Mouse (Mus musculus) liver, postnatal 0 days (tissue): ENCODE data around the gene Rps27l. TPM values are rescaled to one million over a fixed set of nuclear protein-coding genes. Genes with fewer than 3 reads are reported as not detected.
"Not testable (repeated sequence)": the region's sequence is repeated elsewhere in the genome, so short reads cannot be mapped to it uniquely, and the experiment has no call there.

ENCODE experiments used
- ATAC-seq: fragments of 200-750 bp; cut with Nextera tagmentation; 2 replicates; pipeline ENCODE4 v1.8.0; 2017; ENCODE audit warnings: mild to moderate bottlenecking, moderate library complexity
- DNase-seq: peaks from one replicate; pipeline ENCODE4 v3.0.0-alpha.2; 2016
- H3K27ac ChIP-seq: fragments of 300-500 bp; sonication (generic); 2 replicates; pipeline ENCODE4 v1.5.1; 2014; ENCODE audit warnings: antibody characterized with exemption, moderate library complexity, mild to moderate bottlenecking, low read depth
- H3K27me3 ChIP-seq: fragments of 300-500 bp; sonication (generic); 2 replicates; pipeline ENCODE4 v1.6.1; 2014; ENCODE audit warnings: low read length, control low read depth, mixed read lengths; ENCODE audit not compliant: insufficient read depth
- H3K36me3 ChIP-seq: fragments of 300-500 bp; sonication (generic); replicated peaks from 2 replicates; pipeline ENCODE4 v1.6.1; 2014; ENCODE audit warnings: mild to moderate bottlenecking, control low read depth, low read length, moderate library complexity, mixed read lengths; ENCODE audit not compliant: insufficient read depth
- H3K4me1 ChIP-seq: fragments of 300-500 bp; sonication (generic); 2 replicates; pipeline ENCODE4 v1.6.1; 2014; ENCODE audit warnings: antibody characterized with exemption, mild to moderate bottlenecking, control low read depth; ENCODE audit not compliant: insufficient read depth
- H3K4me2 ChIP-seq: fragments of 300-500 bp; sonication (generic); 2 replicates; pipeline ENCODE4 v1.6.1; 2014; ENCODE audit warnings: low read depth, mild to moderate bottlenecking, low read length, moderate library complexity, mixed read lengths
- H3K4me3 ChIP-seq: fragments of 300-500 bp; sonication (generic); 2 replicates; pipeline ENCODE4 v1.5.1; 2014; ENCODE audit warnings: low read depth, low read length
- H3K9ac ChIP-seq: fragments of 300-500 bp; sonication (generic); replicated peaks from 2 replicates; pipeline ENCODE4 v1.6.1; 2014; ENCODE audit warnings: mild to moderate bottlenecking, moderate library complexity
- H3K9me3 ChIP-seq: fragments of 300-500 bp; sonication (generic); 2 replicates; pipeline ENCODE4 v1.6.1; 2016; ENCODE audit warnings: mild to moderate bottlenecking, control low read depth, low read length, mixed read lengths
- CTCF ChIP-seq: sonication (generic); IDR thresholded peaks from 2 replicates; pipeline ENCODE4 v1.5.1; 2016; ENCODE audit warnings: antibody characterized with exemption, low read depth
- EP300 ChIP-seq: IDR thresholded peaks from 2 replicates; pipeline ENCODE4 v1.6.1; 2016; ENCODE audit warnings: antibody characterized with exemption, low read depth, mild to moderate bottlenecking
- WGBS: fragments of 180-500 bp; shearing (Covaris S2); extraction: QIAGEN DNeasy Blood & Tissue Kit; methylation state at CpG from one replicate; pipeline ENCODE4 v1.1.7; 2014; ENCODE audit not compliant: insufficient replicate concordance; 5-methylcytosine and 5-hydroxymethylcytosine counted together
- polyA plus RNA-seq: library from polyadenylated mRNA; unstranded; fragments of >200 nt; fragmentation: Nextera tagmentation; extraction: Ambion mirVana; gene quantifications from 2 replicates; pipeline ENCODE4 v1.2.1, GENCODE M21; 2015

Gene Rps27l
- polyA plus RNA-seq, 1 experiment from 2014 or later, result 587 TPM

DNA sequence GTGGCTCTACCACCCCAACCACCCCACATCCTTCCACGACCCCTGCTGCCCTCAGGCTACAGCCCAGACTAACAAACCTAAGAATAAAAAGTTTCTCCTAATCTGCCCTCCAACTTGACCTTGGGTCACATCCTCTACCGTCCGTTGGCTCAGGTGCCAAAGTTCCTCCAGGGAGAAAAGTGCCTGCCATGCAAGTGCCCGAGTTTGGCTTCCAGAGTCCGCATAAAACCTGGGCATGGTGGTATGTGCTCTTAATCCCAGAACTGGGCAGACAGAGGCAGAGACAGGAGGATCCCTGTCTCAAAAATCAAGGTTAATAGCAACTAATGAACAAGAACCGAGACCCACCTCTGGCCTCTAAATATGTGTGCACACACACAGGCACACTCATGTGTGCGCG lies 38.8 kb upstream of the Rps27l start:
- peaks cover 53% of the 10 kb centered on the region for H3K4me1 ChIP-seq

DNA sequence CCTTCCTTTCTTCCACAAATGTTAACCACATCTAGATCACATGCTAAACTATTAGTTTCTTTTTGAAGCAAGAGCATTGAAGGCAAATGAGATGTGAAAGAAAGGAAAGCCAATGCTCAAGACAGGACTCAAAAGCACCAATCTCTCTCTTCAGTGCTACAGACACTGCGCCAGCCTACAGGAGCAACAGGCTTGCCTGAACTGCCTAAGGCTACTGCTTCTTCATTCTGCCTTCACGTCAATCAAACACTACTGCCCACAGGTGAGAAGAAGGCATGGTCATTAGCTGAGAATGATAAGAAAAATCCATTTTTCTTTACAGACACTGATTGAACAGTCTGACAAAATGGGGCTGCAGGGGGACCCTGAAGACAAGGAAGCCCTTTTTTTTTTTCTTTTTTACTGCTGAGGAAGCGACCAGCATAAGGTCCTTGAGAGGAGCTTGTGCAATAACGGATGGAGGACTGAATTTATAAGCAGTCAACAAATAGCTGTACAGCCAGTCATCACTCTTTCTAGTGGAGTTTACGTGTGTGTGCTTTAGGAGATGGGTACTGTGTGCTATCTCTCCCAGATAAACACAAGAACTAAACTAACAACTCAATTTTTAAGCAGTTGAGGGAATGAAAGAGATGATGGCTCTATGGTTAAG lies 38.0 kb upstream of the Rps27l start:
- Histone ChIP-seq H3K4me3 (no peak overlapping the region), H3K9me3 (no peaks in the 10 kb centered on the region), H3K9ac (no peak overlapping the region), H3K4me1 (peaks cover 56% of the 10 kb centered on the region), H3K36me3 (peaks cover 12% of the 10 kb centered on the region; the same call in 1 of the 2 replicates), H3K27ac (peak overlapping the region; percentile 63), H3K27me3 (no peaks in the 10 kb centered on the region), H3K4me2 (0 out of 2 replicates have a peak overlapping the region, but pooled peaks have one; percentile 9)
- TF ChIP-seq EP300 (no peak), CTCF (no peak)
- no peak for ATAC-seq
- no peak for DNase-seq
- 62% methylated on average over 5 of the region's 5 CpGs for WGBS

More for the DNA sequence above, 38.8 kb upstream of the Rps27l start:
- H3K4me2 ChIP-seq, result no peak overlapping the region
- ATAC-seq (no peak), DNase-seq (no peak)
- 83% methylated on average over 8 of the region's 8 CpGs for WGBS
- H3K9me3 ChIP-seq, result no peaks in the 10 kb centered on the region
- H3K27ac ChIP-seq, result no peak overlapping the region
- H3K9ac ChIP-seq, result no peak overlapping the region
- no peak overlapping the region for H3K4me3 ChIP-seq
- TF ChIP-seq EP300 (no peak), CTCF (no peak)
- no peaks in the 10 kb centered on the region for H3K27me3 ChIP-seq
- H3K36me3 ChIP-seq, result peaks cover 9% of the 10 kb centered on the region; the same call in 1 of the 2 replicates

DNA sequence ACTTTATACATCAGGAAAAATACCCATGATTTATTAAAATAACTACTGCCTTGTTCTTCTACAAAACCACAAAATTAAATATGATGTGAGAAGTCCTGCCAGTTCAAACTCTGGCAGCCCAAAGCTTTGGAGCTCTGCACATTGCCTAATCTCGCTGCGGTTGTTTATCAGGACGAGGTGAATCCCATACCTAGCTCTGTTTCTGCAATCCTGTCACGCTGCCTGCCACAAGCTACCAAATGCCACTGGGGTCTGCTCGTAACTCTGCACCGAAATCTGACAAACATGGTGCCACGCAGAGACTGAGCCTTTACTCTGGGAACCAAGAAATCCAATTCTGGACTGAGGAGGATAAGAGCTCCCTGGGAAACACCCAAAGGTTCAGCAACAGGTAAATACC lies 36.0 kb upstream of the Rps27l start:
- H3K27me3 ChIP-seq, result no peaks in the 10 kb centered on the region
- TF ChIP-seq CTCF (no peak), EP300 (no peak)
- 44% methylated on average over 7 of the region's 7 CpGs for WGBS
- 0 out of 2 replicates have a peak overlapping the region, but pooled peaks have one; percentile 4 for H3K27ac ChIP-seq
- no peak overlapping the region for H3K9ac ChIP-seq
- H3K9me3 ChIP-seq, result no peaks in the 10 kb centered on the region
- no peak overlapping the region for H3K4me3 ChIP-seq
- peak overlapping the region; percentile 1; the same call in 1 of the 2 replicates for H3K4me2 ChIP-seq
- DNase-seq (no peak), ATAC-seq (0 out of 2 replicates have a peak, but pooled peaks have one; percentile 37)
- H3K4me1 ChIP-seq, result peaks cover 73% of the 10 kb centered on the region
- peaks cover 13% of the 10 kb centered on the region; the same call in 1 of the 2 replicates for H3K36me3 ChIP-seq

DNA sequence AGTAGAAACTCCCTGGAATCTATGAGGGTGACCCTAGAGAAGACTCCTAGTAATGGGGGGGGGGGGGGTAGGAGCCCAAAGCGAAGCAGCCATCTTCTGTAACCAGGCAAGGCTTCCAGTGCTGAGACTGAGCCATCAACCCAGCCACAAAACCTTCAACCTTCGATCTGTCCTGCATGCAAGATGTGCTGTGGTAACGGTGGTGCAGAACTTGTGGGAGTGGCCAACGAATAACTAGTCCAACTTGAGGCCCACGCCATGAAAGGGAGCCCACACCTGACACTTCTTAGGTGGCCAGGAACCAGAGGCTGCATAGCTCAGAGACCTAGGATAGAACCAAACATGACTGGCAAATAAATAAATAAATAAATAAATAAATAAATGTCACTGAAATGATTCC lies 35.2 kb upstream of the Rps27l start:
- H3K4me3 ChIP-seq, result no peak overlapping the region
- H3K36me3 ChIP-seq, result peaks cover 13% of the 10 kb centered on the region; the same call in 1 of the 2 replicates
- ATAC-seq (no peak), DNase-seq (no peak)
- 31% methylated on average over 4 of the region's 5 CpGs for WGBS
- H3K27me3 ChIP-seq, result no peaks in the 10 kb centered on the region
- H3K4me1 ChIP-seq, result peaks cover 79% of the 10 kb centered on the region
- no peaks in the 10 kb centered on the region for H3K9me3 ChIP-seq
- no peak overlapping the region for H3K9ac ChIP-seq
- H3K27ac ChIP-seq, result no peak overlapping the region
- peak overlapping the region; percentile 7; the same call in 1 of the 2 replicates for H3K4me2 ChIP-seq
- no peak for TF ChIP-seq CTCF

DNA sequence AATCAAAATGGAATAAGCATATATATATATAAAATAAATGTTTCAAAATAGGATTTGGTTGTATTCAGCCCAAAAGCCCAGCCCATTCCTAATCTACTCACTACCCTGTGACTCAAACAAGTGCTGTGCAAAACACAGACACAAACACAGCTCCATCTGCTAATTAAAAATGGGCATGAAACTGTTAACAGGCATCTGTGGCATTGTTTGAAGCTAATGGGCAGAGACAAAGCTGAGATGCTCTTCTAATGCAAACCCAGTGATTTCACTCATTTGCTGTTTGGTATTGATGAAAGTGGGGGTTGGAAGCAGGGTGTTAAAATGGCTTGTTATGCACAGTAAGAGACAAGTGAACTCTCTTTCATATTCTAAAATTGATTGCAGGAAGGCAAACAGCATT lies 33.6 kb upstream of the Rps27l start:
- peak overlapping the region; percentile 97 for H3K4me2 ChIP-seq
- no peaks in the 10 kb centered on the region for H3K27me3 ChIP-seq
- H3K4me1 ChIP-seq, result peaks cover 78% of the 10 kb centered on the region
- no peak for DNase-seq
- H3K9me3 ChIP-seq, result no peaks in the 10 kb centered on the region
- ATAC-seq, result no peak
- peaks cover 10% of the 10 kb centered on the region; the same call in 1 of the 2 replicates for H3K36me3 ChIP-seq
- no peak overlapping the region for H3K9ac ChIP-seq
- 0 out of 2 replicates have a peak overlapping the region, but pooled peaks have one; percentile 96 for H3K27ac ChIP-seq
- TF ChIP-seq EP300 (no peak), CTCF (no peak)
- peak overlapping the region; percentile 29 for H3K4me3 ChIP-seq

DNA sequence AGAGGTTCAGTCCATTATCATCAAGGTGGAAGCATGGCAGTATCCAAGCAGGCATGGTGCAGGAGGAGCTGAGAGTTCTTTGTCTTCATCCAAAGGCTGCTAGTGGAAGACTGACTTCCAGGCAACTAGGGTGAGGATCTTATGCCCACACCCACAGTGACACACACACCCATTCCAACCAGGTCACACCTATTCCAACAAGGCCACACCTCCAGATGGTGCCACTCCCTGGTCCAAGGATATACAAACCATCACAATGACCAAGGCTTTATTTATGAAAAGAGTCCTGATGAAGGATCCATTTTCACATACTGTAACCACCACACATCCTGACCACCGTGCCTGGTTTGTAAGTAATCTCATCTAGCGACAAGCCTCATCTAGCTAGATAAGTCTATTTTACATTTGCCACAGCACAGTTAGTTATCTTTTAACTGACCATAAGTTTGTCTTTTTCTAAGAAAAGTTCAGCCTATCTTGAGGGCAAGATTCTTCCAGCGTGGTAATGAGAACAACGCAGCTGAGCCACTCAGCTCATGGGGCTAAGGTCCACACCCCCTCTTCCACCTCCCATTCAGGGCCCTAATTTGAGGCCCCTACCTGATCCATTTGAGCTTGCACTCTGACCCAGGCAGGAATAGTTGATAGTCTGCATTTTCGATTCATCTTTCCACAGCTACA lies 32.5 kb upstream of the Rps27l start:
- not testable (repeated sequence) for DNase-seq, ATAC-seq, H3K9me3 ChIP-seq, H3K9ac ChIP-seq, H3K27me3 ChIP-seq
- Histone ChIP-seq H3K36me3 (peaks cover 10% of the 10 kb centered on the region; the same call in 1 of the 2 replicates), H3K4me1 (peaks cover 76% of the 10 kb centered on the region), H3K4me2 (peak overlapping the region; percentile 97), H3K27ac (peak overlapping the region; percentile 96), H3K4me3 (peak overlapping the region; percentile 29; the same call in 1 of the 2 replicates)
- 54% methylated on average over 5 of the region's 5 CpGs for WGBS
